Mouse (Mus musculus) embryo, embryonic 9.5 days (tissue): Measurements from ENCODE around the gene Vezf1.

ENCODE experiments used
- DNase-seq: peaks from one replicate; pipeline ENCODE4 v3.0.0-alpha.2; 2017; ENCODE audit errors: extremely low spot score

The Vezf1 gene

GRCm38 (mm10) chr11:88098787-88099598 lies 30.9 kb downstream of the Vezf1 start:
- DNase-seq, result peak; percentile 85

DNA sequence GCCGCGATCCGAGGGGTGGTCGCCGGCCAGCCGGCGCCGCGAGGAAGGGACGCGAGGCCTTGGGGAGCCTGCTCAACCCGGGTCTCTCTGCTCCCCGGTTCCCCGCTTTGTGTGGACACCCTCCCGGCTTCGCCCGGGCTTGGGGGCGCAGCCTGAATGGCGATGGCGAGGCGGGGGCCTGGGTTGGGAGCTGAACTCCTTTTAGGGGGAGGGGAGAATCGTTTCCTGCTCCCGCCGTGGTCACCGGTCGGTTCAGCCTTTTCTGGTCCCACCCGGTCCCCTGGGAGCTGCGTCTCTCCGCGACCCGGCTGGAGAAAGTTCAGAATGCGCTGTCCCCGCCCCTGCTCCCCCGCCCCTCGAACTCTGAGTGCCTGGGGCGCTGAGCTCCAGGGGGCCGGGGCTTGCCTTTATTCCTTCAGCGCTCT lies 31.5 kb downstream of the Vezf1 start:
- DNase-seq, result peak; percentile 82

DNA sequence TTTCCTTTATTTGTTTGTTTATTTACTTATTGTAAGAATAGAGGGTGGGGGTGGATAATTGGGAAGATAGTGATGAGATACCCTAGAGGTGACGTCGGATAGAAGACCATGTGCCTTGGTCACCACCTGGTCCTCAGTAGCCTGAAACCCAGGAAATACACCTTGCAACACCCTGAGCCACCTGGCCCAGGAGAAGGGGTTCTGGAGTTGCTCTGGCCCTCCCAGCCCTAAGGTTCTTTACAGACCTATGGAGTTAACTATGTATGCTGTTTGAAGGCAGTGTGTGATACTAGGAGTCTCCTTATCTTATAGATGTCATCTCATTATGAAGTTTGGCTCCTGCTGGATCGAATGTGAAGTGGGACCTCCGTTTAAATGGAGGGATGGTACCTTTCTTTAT lies 32.1 kb downstream of the Vezf1 start:
- DNase-seq, result no peak

- DNase-seq, result no peak
Measured at GRCm38 (mm10) chr11:88103214-88103941, 35.3 kb downstream of the Vezf1 start.

DNA sequence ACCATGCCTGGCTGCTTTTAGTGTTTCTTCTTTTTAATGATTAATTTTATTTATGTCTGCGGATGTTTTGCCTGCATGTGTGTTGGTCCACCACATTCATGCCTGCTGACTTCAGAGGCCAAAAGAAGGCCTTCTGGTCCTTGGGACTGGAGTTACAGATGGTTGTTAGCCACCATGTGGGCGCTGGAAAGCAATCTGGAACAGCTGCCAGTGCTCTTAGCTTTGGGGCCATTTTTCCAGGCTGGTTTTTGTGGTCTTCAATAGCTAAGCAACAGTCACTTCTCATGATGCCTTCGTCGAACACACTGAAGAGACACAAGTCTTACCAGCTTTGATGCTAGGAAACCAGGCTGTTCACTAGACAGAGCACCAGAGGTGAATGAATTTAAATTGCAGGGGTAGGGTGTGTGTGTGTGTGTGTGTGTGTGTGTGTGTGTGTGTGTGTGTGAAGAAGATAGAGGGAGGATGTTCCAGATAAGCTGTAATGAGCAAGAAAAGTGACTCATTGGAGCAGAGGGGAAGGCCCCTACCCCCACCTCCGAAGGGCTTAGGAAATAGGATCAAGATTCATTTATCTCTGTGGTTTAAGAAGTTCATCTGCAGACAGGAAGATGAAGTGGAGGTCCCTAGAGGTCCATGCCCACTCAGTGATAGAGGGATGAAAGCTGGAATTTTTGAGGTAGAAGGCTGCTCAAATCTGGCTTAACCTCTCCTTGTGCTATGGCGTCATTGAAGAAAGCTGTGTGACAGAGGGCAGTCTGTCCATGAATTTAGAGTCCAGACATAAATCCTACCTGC lies 37.6 kb downstream of the Vezf1 start:
- DNase-seq, result no peak

- no peak for DNase-seq
Measured at GRCm38 (mm10) chr11:88106292-88106554, 38.1 kb downstream of the Vezf1 start.

- DNase-seq, result no peak
Measured at GRCm38 (mm10) chr11:88107365-88107764, 39.3 kb downstream of the Vezf1 start.

- DNase-seq, result no peak
Measured at GRCm38 (mm10) chr11:88110031-88110594, 42.0 kb downstream of the Vezf1 start.

DNA sequence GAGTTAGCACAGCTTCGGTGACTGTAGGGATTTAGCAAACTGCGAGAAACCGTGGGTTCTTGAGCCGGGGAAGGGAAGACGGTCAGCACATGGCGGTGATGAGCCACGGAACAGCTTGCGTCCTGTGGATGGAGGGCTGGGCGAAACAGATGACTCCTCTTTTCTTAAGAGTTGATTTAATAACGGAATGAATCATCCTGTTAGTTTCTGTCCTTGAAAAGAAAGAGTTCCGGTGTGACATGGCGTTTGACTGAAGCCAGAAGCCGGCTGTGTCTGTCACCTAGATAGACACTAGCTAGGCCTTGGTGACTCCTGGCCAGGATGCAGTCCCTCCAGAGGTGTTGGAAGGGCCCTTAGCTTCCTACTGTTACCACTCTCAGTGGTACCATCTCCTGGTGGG lies 44.0 kb downstream of the Vezf1 start:
- DNase-seq, result no peak

GRCm38 (mm10) chr11:88112677-88113333 lies 44.7 kb downstream of the Vezf1 start:
- DNase-seq, result no peak

DNA sequence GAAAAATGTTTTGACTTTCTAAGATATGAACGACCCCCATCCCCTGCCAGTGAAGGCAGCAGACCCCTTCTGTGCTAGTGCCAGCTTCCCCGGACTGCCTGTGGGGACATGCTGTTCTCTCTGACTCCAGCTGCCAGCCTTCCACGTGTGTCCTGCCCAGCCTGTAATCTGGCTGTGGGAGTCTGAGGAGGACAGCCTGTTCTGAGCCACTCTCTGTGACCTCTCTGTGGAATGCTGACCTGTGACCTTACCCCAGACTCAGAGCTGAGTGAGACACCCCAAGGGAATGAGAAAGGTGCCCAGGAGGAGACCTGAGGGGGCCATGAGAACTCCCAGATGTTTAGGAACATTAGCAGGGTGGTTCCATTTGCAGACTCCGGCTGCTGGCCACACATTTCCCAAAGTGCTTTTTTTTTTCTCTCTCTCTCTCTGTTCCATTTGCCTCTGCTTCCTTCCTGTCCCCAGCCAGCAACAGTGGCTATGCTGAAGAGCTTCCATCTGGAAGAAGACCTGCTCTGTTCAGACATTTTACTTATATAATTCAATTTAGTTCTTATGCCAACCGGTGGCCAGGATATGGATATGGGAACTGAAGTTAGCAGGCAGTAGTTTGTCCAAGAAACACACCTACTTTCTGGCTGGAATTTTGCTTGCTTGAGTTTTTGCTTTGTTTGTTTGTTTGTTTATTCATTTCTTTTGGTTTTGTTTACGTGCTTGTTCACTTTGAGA lies 45.6 kb downstream of the Vezf1 start:
- DNase-seq, result peak; percentile 40

DNA sequence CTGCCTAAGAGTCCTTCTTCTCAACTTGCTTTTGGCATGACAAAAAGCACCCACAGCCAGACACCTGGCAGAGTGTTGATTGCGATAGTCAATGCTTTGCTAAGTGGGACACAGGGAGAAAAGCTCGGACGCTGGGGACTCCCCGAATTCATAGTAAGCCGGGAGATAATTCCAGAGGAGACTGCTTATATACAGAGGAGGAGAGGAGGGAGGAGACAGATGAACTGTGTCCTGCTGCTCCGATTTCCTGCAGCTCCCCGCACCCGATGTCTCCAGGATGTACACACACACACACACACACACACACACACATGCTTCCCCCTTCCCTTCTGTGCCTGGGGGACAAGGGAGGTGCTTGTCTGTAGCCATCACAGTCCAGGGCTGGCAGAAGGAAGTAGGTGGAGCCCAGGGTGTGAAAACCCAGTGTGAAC lies 46.8 kb downstream of the Vezf1 start:
- DNase-seq, result no peak

GRCm38 (mm10) chr11:88116568-88116967 lies 48.5 kb downstream of the Vezf1 start:
- no peak for DNase-seq

DNA sequence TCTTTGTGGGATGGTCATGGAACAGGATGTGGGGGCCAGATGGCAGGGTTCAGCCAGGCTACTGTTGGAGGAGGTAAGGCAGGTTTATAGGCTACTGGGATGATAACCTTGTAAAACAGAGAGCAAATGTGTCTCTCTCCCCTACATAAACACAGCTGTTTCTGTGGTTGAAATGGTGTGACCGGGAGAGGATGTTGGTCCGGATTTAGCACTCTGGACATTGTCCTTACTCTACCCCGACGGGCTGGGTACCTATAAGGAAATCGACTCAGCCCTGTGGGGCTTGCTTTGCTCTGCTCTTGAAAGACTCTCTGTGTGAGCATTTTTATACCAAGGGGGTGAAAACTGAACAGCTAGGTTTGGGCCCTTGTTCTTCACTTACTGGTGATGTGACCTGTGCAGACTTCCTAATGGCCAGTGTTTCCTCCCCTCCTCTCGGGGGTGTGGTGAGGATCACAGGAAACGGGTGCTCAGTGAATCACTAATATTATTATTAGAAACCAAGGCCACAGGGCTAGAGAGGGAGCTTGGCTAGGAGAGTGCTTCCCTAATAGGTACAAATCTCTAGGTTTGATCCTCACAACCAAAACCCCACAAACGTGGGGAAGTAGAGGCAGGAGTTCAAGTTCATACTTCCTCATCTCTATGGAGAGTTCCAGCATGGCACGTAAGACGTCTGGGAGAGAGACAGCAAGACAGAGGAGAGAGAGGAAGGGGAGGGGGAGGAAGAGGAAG lies 49.4 kb downstream of the Vezf1 start:
- DNase-seq, result no peak

DNA sequence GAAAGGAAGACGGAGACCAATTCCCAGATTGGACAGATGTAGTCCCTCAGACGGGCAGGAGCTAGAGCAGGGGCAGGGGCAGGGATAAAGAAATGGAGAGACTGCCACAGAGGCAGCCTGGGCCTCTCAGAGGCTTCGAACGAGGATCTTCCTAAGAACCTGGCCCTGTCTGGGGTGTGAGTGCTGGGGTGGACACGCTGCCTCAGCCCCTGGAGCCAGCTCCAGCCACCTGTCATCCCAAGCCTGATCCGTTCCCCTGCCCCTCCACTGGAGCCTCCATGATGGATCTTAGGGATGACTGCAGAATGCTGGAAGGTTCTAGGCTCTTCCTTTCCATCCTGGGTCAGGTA lies 50.0 kb downstream of the Vezf1 start:
- no peak for DNase-seq

DNA sequence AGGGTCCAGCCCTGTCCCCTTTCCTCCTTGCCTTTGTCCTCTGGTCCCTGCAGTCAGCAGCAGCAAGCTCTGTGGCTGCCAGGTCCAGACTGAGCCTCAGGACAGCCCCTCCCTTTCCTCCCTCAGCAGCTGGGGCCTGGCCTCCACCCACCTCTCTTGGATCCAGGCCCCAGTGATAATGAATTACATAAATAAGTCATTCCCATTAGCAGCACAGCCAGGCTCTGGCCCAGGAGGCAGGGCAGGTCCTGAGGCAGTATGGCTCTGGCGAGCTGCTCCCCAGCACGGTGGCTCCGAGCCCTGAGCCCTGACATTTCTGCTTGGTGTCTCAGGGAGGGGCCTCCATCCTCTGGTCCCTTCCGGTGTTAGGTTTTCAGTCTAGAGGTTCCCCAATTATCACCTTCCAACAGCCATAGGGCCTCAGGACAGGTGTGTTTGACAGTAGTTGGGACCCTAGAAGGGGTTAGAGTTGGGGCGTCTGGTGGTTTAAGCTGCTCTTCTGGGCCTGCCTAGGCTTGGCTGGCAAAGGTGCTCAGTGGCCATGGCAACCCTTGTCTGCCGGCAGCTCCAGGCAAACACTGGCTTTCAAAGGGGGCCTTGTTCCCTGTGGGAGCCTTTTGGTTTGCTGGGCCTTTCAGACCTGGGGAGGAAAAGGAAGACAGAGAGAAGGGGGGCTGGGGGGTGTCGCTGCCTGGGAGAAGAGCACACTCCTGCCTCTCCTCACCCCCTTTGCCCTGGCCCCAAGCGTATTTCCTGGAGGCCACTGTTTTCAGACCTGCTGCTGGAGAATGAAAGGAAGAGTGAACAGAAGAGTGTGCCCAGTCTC lies 51.0 kb downstream of the Vezf1 start:
- peak; percentile 73 for DNase-seq

DNA sequence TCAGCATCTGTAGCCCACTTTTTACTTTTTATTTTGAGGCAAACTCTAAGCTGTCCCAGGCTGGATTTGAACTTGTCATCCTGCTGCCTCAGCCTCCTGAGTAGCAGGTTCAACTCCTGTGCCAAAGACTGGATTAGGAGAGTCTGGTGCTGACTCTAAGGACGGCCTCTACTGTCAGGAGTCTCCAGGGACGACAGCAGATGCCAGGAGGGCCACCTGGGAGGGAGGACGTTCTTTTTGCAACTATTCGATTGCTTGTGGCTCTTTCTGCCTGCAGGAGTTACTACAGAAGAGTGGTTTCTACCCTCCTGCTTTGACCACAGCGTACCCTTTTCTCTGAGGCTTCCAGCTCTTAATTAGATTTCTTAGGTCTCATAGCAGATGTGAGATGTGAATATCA lies 54.5 kb downstream of the Vezf1 start:
- no peak for DNase-seq

- DNase-seq, result no peak
Measured at GRCm38 (mm10) chr11:88123021-88123420, 54.9 kb downstream of the Vezf1 start.

GRCm38 (mm10) chr11:88123731-88124130 lies 55.7 kb downstream of the Vezf1 start:
- no peak for DNase-seq

DNA sequence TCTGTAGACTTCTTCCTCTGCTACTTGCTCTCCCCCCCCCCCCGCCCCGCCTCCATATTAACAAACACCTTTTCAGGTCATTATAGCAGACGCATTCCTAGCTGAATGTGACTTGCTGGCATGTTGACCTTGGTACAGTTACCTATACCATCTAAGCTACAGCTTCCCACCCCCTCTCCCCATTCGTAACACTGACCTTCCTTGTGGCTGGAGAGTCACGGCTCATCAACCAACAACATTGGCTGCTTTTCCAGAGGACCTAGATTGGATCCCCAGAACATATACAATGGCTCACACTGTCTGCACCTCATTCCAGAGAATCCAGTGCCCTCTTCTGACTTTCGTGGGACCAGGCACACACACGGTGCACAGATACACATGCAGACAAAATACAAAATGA lies 57.4 kb downstream of the Vezf1 start:
- no peak for DNase-seq
